Mouse (Mus musculus) mouse trophoblast stem cell (cell line): ENCODE data around the gene Tmem267.
"Not testable (repeated sequence)": the region's sequence is repeated elsewhere in the genome, so short reads cannot be mapped to it uniquely, and the experiment has no call there.

Experiments used
- in situ Hi-C, 2 experiments: fragments of 300-500 bp; cut with MseI, MboI; formaldehyde crosslinking; loops; 2 replicates in 1 of 2; 3 replicates in 1 of 2; pipeline ENCODE4 v1.15.1; 2025

The Tmem267 gene

GRCm38 (mm10) chr13:119618841-119619240 is 131.0 kb downstream of the Tmem267 start:
- in situ Hi-C loops, result no loop called here

- in situ Hi-C loops, result no loop called here
Observed at GRCm38 (mm10) chr13:119619735-119620134, 131.9 kb downstream of the Tmem267 start.

DNA sequence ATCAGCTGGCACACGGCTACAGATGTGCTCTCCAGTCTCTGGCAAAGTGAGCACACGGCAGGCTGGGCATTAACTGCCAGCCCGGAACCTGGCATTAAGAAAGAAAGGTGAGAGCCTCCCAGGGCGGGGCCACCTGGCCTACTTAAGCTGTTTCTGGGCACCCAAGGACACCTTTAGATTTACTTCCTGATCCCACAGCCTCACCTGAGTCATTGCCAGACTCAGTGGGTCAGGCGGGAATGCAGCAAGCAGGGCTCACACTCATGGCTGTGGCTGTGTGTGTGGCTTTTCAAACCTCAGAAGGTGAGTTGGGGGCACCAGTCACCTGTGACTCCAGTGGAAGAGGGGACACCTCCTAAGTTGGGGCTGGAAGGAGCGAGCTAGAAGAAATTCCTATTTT is 135.8 kb downstream of the Tmem267 start, which contains the start of gene Ccl28:
Gene Ccl28 (plus strand): TSS at position 186 of the 400 bp plus-strand sequence.
- in situ Hi-C loops, result no loop called here

DNA sequence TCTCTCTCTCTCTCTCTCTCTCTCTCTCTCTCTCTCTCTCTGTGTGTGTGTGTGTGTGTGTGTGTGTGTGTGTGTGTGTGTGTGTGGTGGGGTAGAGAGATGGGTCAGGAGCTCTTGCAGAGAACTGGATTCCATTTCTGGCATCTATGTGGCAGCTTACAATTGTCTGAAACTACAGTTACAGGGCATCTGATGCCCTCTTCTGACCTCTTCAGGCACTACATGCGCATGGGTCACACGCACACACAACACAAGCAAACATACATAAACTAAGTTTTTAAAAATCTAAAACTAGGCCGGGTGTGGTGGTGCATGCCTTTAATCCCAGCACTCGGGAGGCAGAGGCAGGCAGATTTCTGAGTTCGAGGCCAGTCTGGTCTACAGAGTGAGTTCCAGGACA is 138.1 kb downstream of the Tmem267 start:
- in situ Hi-C loops, result not testable (repeated sequence)

- in situ Hi-C loops, result no loop called here
Observed at GRCm38 (mm10) chr13:119631482-119632155, 143.8 kb downstream of the Tmem267 start.

DNA sequence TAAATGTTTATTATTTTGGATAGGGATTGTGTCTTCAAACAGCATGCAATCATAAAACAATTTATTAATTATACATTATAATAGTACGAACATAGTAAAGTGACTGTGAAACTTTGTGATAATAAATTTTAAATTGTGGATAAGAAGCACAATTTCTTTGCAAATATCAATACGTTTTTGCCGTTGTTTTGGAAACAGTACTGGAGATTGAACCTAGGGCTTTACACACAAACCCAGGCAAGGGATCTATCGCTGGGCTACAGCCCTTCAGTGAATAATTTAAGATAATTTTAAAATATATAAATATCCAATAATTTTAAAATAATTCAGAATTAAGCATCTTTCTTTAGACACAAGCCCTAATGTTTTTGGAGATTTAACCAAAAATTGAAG is 144.3 kb downstream of the Tmem267 start:
- in situ Hi-C loops, result no loop called here

GRCm38 (mm10) chr13:119635496-119635895 is 147.7 kb downstream of the Tmem267 start:
- in situ Hi-C loops, result loop anchor here in 1 of 2 experiments (5.0 kb wide), 1 partner anchor 102 kb away; no protein-coding TSS in a partner anchor

GRCm38 (mm10) chr13:119637837-119638236 is 150.0 kb downstream of the Tmem267 start:
- in situ Hi-C loops, result loop anchor here in 1 of 2 experiments (5.0 kb wide), 1 partner anchor 99 kb away; no protein-coding TSS in a partner anchor

GRCm38 (mm10) chr13:119638449-119638848 is 150.6 kb downstream of the Tmem267 start:
- in situ Hi-C loops, result loop anchor here in 1 of 2 experiments (5.0 kb wide), 1 partner anchor 99 kb away; no protein-coding TSS in a partner anchor

GRCm38 (mm10) chr13:119639302-119639701 is 151.5 kb downstream of the Tmem267 start:
- in situ Hi-C loops, result loop anchor here in 1 of 2 experiments (5.0 kb wide), 1 partner anchor 98 kb away; no protein-coding TSS in a partner anchor

GRCm38 (mm10) chr13:119640504-119640903 is 152.7 kb downstream of the Tmem267 start:
- in situ Hi-C loops, result loop anchor here in 1 of 2 experiments (10.0 kb wide), 1 partner anchor 94 kb away; no protein-coding TSS in a partner anchor

- in situ Hi-C loops, result loop anchor here in 1 of 2 experiments (10.0 kb wide), 1 partner anchor 94 kb away; no protein-coding TSS in a partner anchor
Observed at GRCm38 (mm10) chr13:119641145-119641544, 153.3 kb downstream of the Tmem267 start.

DNA sequence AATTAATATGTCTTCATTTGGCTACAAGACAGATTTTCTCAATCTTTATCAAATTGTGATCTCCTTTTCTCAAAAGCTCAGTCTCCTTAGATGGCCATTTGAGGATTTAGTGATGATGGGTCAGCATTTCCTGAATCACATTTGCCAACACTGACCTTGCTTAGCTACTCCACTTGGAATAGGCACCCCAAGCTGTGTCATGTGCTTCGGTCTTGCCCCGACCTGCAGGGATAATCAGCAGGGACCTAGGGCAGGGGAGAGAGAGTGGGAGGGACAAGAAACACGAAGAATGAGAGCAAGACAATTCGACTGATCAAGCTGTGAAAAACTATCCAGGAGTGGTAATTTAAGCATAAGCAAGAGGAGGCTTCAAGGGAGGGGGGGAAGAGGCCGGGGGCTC is 156.9 kb downstream of the Tmem267 start:
- in situ Hi-C loops, result loop anchor here in 1 of 2 experiments (10.0 kb wide), 1 partner anchor 90 kb away; no protein-coding TSS in a partner anchor

DNA sequence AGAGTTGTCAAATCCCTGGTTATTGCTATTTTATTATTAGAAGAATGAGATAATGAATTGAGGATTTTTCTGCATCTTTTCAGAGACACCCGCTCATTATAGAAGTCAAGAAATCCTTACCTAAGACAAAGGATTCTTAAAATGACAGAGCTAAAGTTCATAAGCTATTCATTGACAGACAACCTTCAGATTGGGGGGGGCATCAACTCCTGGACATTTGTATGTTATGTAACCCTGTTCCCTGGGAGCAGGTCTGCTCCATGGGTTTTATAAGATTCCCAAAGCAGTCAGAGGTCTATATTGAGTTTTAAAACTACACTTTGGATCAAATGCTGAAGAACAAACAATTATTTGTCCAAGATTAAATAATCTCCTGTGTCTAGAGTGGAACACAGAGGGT is 158.7 kb downstream of the Tmem267 start:
- in situ Hi-C loops, result loop anchor here in 1 of 2 experiments (10.0 kb wide), 1 partner anchor 88 kb away; no protein-coding TSS in a partner anchor

DNA sequence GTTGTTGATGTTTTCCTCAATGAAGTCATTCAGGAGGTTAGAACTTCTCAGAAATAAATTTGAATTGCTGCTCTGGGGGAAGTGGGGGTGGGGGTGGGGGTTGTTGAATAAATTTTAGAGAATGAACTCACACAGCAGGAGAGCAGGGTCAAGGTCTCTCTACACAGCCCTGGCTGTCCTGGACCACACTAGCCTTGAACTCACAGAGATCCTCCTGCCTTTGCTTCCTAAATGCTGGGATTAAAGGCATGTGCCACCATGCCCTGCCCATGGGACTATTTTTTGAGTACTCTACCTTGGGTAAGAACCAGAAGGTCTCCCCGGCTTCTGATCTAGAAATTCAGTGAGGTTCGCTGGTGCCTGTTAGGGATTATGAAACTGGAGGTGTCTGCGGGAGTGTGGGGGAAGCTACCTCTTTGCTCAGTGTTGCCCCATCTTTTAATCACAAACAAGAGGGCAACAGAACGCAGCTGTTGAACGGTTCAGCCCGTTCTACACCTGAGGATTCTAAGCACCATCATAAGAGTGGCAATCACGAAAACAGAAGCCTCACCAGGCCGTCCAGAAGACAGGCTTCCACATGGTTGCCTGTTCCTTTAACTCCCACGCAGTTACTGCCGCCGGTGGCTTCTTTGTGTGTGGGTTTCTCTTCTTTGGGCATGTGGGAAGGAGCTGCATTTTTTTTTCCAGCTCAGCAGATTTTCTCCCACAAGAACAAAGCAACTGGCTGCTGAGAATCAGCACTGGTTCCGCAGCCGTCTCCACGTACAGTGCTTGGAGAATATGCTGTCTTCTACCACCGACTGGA is 161.3 kb downstream of the Tmem267 start:
- in situ Hi-C loops, result loop anchor here in 1 of 2 experiments (10.0 kb wide), 1 partner anchor 86 kb away; no protein-coding TSS in a partner anchor

DNA sequence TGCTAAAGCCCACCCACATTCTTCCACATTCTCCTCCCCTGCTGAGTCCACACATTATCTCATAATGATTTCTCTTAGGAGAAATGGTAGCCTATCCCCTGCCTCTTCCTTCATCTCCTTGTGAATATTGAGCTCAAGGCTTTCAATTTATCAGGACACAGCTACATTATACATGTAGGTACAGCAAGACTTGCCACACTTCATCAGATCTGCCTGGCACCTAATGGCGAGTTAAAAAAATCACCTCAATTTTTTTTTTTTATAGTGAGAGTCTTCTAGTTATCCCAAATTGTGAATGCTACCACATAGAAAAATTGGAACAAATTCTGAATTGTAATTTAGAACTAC is 161.8 kb downstream of the Tmem267 start:
- in situ Hi-C loops, result loop anchor here in 1 of 2 experiments (10.0 kb wide), 1 partner anchor 85 kb away; no protein-coding TSS in a partner anchor

- in situ Hi-C loops, result no loop called here
Observed at GRCm38 (mm10) chr13:119654734-119655133, 166.9 kb downstream of the Tmem267 start.

GRCm38 (mm10) chr13:119656246-119656645 is 168.4 kb downstream of the Tmem267 start:
- in situ Hi-C loops, result no loop called here

DNA sequence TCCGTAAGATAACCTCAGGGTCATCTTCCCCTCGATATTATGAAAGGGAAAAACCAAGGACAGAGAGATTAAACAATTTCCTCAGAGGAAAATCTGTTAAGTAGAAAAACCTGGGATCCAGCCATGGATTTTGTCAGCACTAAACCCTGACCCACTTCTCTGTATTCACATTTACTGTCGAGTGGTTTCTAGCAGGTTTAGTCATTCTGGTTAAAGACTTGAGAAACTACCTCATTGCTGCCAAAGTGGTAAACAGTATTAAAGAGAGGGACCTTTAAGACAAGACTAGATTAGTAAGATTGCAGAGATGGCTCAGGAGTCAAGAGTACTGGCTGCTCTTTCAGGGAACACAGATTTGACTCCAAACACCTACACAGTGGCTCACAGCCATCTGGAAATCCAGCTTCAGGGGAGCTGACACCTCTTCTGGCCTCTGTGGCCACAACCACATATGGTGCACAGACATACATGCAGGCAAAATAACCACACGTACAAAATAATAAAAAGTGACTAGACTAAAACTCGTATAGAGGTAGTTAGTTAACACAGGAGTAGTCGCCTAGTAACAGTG is 169.1 kb downstream of the Tmem267 start:
- in situ Hi-C loops, result no loop called here
